Mouse (Mus musculus): ENCODE data around the gene Cox19. TPM values are rescaled to one million over a fixed set of nuclear protein-coding genes. Genes with fewer than 3 reads are reported as not detected.
A peak's percentile ranks its signal among the peaks of the same experiment; 100 is the strongest.

Gene Cox19
- polyA plus RNA-seq, 1 experiment from 2014 or later, result 142 TPM

DNA sequence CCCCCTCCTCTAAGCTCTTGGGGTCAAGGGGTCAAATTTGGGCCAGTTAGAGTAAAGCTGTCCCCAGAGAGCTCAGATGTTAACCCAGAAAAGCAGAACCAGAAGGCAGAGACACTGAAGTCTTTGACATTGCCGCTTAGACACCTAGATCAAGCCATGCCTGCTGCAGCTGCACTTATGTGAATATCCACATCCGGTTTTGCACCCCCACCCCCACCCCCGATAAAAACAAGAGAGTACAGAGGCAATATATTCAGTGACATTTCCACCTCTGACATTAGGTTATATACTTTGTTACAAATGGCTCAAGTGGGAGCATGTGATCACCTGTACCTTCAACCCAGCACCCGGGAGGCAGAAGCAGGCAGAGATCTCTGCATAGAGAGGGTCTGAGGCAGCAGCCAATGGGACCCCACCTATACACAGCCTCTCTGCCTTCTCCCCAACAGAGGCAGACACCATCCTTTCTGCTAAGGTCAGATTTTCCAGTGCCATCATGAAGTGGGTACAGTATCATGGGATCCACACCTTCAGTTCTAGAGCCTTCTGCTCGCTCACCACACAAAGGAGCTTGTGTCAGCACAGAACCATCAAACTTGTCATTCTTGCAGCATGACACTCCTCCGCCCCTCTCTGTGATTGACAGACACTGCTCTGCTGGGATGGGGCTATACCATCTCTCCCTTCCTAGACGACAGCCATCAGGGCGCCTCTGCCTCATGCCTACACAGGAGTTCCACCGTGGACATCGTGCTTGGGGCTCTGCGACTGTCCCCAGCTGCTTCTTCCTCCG is 60.6 kb downstream of the Cox19 start:
- no peak for DNase-seq (ENCODE audit: low spot score)
- H3K9ac ChIP-seq (ENCODE audit: low read length), result no peak overlapping the region

DNA sequence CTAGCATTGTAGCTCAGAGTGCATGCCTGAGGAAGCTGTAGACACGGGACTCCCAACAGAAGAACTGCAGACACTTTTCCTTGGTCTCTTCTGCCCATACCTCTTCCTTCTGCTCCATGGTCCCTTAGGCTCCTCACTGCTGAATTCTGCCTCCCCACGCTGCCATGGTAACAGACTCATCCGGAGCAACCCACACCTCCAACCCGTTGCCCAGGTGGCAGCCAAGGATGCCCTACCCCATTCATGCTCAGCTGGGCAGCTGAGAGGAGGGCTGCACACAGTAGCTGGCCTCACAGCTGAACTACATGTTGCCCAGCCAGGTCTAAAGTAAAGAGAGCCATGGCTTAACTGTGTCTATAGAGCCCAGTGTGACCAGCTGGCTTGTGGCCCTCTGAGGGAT is 62.6 kb downstream of the Cox19 start:
- WGBS, result 80% methylated on average over 4 of the region's 4 CpGs
- Histone ChIP-seq H3K9ac (ENCODE audit: low read length) (no peak overlapping the region), H3K9me3 (ENCODE audit: control insufficient read depth, low read length) (no peaks in the 10 kb centered on the region), H3K4me3 (ENCODE audit: low read depth, low read length) (no peak overlapping the region), H3K4me1 (ENCODE audit: control insufficient read depth, insufficient read depth, low read length) (no peaks in the 10 kb centered on the region), H3K27me3 (ENCODE audit: control insufficient read depth, insufficient read depth, low read length) (no peaks in the 10 kb centered on the region), H3K4me2 (ENCODE audit: low read depth) (no peak overlapping the region), H3K36me3 (ENCODE audit: control insufficient read depth, insufficient read depth, low read length) (no peaks in the 10 kb centered on the region), H3K27ac (ENCODE audit: low read depth, low read length) (no peak overlapping the region)
- ATAC-seq (ENCODE audit: insufficient read depth, low FRiP score, low TSS enrichment) (no peak), DNase-seq (ENCODE audit: low spot score) (no peak)

More for the DNA sequence above, 60.6 kb downstream of the Cox19 start:
- H3K27ac ChIP-seq (ENCODE audit: low read depth, low read length), result no peak overlapping the region
- H3K4me1 ChIP-seq (ENCODE audit: control insufficient read depth, insufficient read depth, low read length), result no peaks in the 10 kb centered on the region
- no peaks in the 10 kb centered on the region for H3K36me3 ChIP-seq (ENCODE audit: control insufficient read depth, insufficient read depth, low read length)
- ATAC-seq (ENCODE audit: insufficient read depth, low FRiP score, low TSS enrichment), result no peak
- no peaks in the 10 kb centered on the region for H3K9me3 ChIP-seq (ENCODE audit: control insufficient read depth, low read length)
- 88% methylated on average over 12 of the region's 12 CpGs for WGBS
- H3K4me3 ChIP-seq (ENCODE audit: low read depth, low read length), result no peak overlapping the region
- H3K27me3 ChIP-seq (ENCODE audit: control insufficient read depth, insufficient read depth, low read length), result no peaks in the 10 kb centered on the region
- H3K4me2 ChIP-seq (ENCODE audit: low read depth), result no peak overlapping the region

- Histone ChIP-seq H3K36me3 (ENCODE audit: control insufficient read depth, insufficient read depth, low read length) (no peaks in the 10 kb centered on the region), H3K9ac (ENCODE audit: low read length) (no peak overlapping the region), H3K27ac (ENCODE audit: low read depth, low read length) (no peak overlapping the region), H3K4me3 (ENCODE audit: low read depth, low read length) (no peak overlapping the region), H3K9me3 (ENCODE audit: control insufficient read depth, low read length) (no peaks in the 10 kb centered on the region), H3K4me2 (ENCODE audit: low read depth) (no peak overlapping the region), H3K4me1 (ENCODE audit: control insufficient read depth, insufficient read depth, low read length) (no peaks in the 10 kb centered on the region), H3K27me3 (ENCODE audit: control insufficient read depth, insufficient read depth, low read length) (no peaks in the 10 kb centered on the region)
- DNase-seq (ENCODE audit: low spot score), result no peak
- 86% methylated on average over 4 of the region's 4 CpGs for WGBS
- no peak for ATAC-seq (ENCODE audit: insufficient read depth, low FRiP score, low TSS enrichment)
Measured at GRCm38 (mm10) chr5:139287787-139288186, 63.4 kb downstream of the Cox19 start.

GRCm38 (mm10) chr5:139287099-139287498 is 64.1 kb downstream of the Cox19 start:
- Histone ChIP-seq H3K9me3 (ENCODE audit: control insufficient read depth, low read length) (no peaks in the 10 kb centered on the region), H3K4me2 (ENCODE audit: low read depth) (no peak overlapping the region), H3K36me3 (ENCODE audit: control insufficient read depth, insufficient read depth, low read length) (no peaks in the 10 kb centered on the region), H3K9ac (ENCODE audit: low read length) (no peak overlapping the region), H3K27me3 (ENCODE audit: control insufficient read depth, insufficient read depth, low read length) (no peaks in the 10 kb centered on the region), H3K4me3 (ENCODE audit: low read depth, low read length) (no peak overlapping the region), H3K27ac (ENCODE audit: low read depth, low read length) (no peak overlapping the region), H3K4me1 (ENCODE audit: control insufficient read depth, insufficient read depth, low read length) (no peaks in the 10 kb centered on the region)
- DNase-seq (ENCODE audit: low spot score), result no peak
- no peak for ATAC-seq (ENCODE audit: insufficient read depth, low FRiP score, low TSS enrichment)
- 93% methylated on average over 5 of the region's 5 CpGs for WGBS

MicroRNAs encoded within 50 kb of the gene (microRNA counts, 519-probe panel; counts per million panel counts)
- 171 counts per million, percentile 57 among the panel's probes with 10 or more counts for microRNA mmu-miR-339-3p
- microRNA mmu-miR-339-5p, result 171 counts per million, percentile 57 among the panel's probes with 10 or more counts

Small RNA genes lying within 50 kb of the gene (microRNA-seq; reads per million reads assigned to microRNA genes)
- gene Mir339, result 249 reads per million, percentile 62 among the genes with 10 or more reads in this experiment

Other genes starting within 250 kb of the Cox19 start
- 32.4 and 39.4 TPM in 2 replicates for gene Prkar1b, start 201.4 kb downstream of the Cox19 start, polyA plus RNA-seq (2014; fragmentation: Nextera tagmentation; extraction: Ambion mirVana)
- 8.5 and 10.6 TPM in 2 replicates for gene Dnaaf5, start 201.2 kb downstream of the Cox19 start, polyA plus RNA-seq (2014; fragmentation: Nextera tagmentation; extraction: Ambion mirVana)
- gene Sun1, start 150.8 kb downstream of the Cox19 start, polyA plus RNA-seq (2014; fragmentation: Nextera tagmentation; extraction: Ambion mirVana), result 45.3 and 48.9 TPM in 2 replicates
- gene Get4, start 99.1 kb downstream of the Cox19 start, polyA plus RNA-seq (2014; fragmentation: Nextera tagmentation; extraction: Ambion mirVana), result 143 and 145 TPM in 2 replicates
- 7.7 and 8.4 TPM in 2 replicates for gene Adap1, start 25.8 kb downstream of the Cox19 start, polyA plus RNA-seq (2014; fragmentation: Nextera tagmentation; extraction: Ambion mirVana)
- gene Cyp2w1, start 1.2 kb upstream of the Cox19 start, polyA plus RNA-seq (2014; fragmentation: Nextera tagmentation; extraction: Ambion mirVana), result not detected in 2 replicates
- 2.4 TPM in 2 replicates for gene Gpr146, start 26.3 kb upstream of the Cox19 start, polyA plus RNA-seq (2014; fragmentation: Nextera tagmentation; extraction: Ambion mirVana)
- 0.18 and 0.36 TPM in 2 replicates for gene C130050O18Rik, start 53.9 kb upstream of the Cox19 start, polyA plus RNA-seq (2014; fragmentation: Nextera tagmentation; extraction: Ambion mirVana)
- gene Gper1, start 71.7 kb upstream of the Cox19 start, polyA plus RNA-seq (2014; fragmentation: Nextera tagmentation; extraction: Ambion mirVana), result 2.9 and 4.4 TPM in 2 replicates
- 32.0 and 37.6 TPM in 2 replicates for gene 3110082I17Rik, start 109.1 kb upstream of the Cox19 start, polyA plus RNA-seq (2014; fragmentation: Nextera tagmentation; extraction: Ambion mirVana)
- gene Zfand2a, start 133.1 kb upstream of the Cox19 start, polyA plus RNA-seq (2014; fragmentation: Nextera tagmentation; extraction: Ambion mirVana), result 5.4 and 7.9 TPM in 2 replicates
- 44.9 and 45.2 TPM in 2 replicates for gene Uncx, start 192.1 kb upstream of the Cox19 start, polyA plus RNA-seq (2014; fragmentation: Nextera tagmentation; extraction: Ambion mirVana)

Data from neural tube, embryonic 11.5 days (tissue).